Mouse (Mus musculus): ENCODE results near the gene Gosr2. TPM values are rescaled to one million over a fixed set of nuclear protein-coding genes. Genes with fewer than 3 reads are reported as not detected.
A peak's percentile ranks its signal among the peaks of the same experiment; 100 is the strongest.

Gosr2 gene
- polyA plus RNA-seq, 1 experiment from 2014 or later: 89.9 TPM

GRCm38 (mm10) chr11:103709982-103710381, 12.3 kb upstream of the Gosr2 start:
- no peaks in the 10 kb centered on the region for H3K27me3 ChIP-seq (ENCODE audit: control insufficient read depth, insufficient read depth, low read length)
- DNase-seq (ENCODE audit: low spot score) (no peak), ATAC-seq (replicated peaks; ENCODE audit: insufficient number of reproducible peaks, low FRiP score, low TSS enrichment, low read depth) (no peak)
- no peak overlapping the region for H3K27ac ChIP-seq (replicated peaks; ENCODE audit: low read depth, low read length)
- WGBS: 87% methylated on average over 1 of the region's 1 CpGs
- H3K4me2 ChIP-seq (ENCODE audit: low read depth, low read length): no peak overlapping the region
- no peak overlapping the region for H3K9ac ChIP-seq (replicated peaks; ENCODE audit: low read length)
- no peaks in the 10 kb centered on the region for H3K9me3 ChIP-seq (replicated peaks; ENCODE audit: control insufficient read depth, low read length)
- no peak overlapping the region for H3K4me3 ChIP-seq (ENCODE audit: low read depth, low read length)
- no peaks in the 10 kb centered on the region for H3K36me3 ChIP-seq (replicated peaks; ENCODE audit: control insufficient read depth, insufficient read depth, low read depth, low read length)
- H3K4me1 ChIP-seq (ENCODE audit: control insufficient read depth, insufficient read depth, low read length): no peaks in the 10 kb centered on the region

- H3K9me3 ChIP-seq (replicated peaks; ENCODE audit: control insufficient read depth, low read length): no peaks in the 10 kb centered on the region
- ATAC-seq (replicated peaks; ENCODE audit: insufficient number of reproducible peaks, low FRiP score, low TSS enrichment, low read depth) (no peak), DNase-seq (ENCODE audit: low spot score) (no peak)
- no peaks in the 10 kb centered on the region for H3K4me1 ChIP-seq (ENCODE audit: control insufficient read depth, insufficient read depth, low read length)
- H3K4me2 ChIP-seq (ENCODE audit: low read depth, low read length): no peak overlapping the region
- no peak overlapping the region for H3K9ac ChIP-seq (replicated peaks; ENCODE audit: low read length)
- H3K27ac ChIP-seq (replicated peaks; ENCODE audit: low read depth, low read length): no peak overlapping the region
- 55% methylated on average over 8 of the region's 8 CpGs for WGBS
- H3K27me3 ChIP-seq (ENCODE audit: control insufficient read depth, insufficient read depth, low read length): no peaks in the 10 kb centered on the region
- H3K36me3 ChIP-seq (replicated peaks; ENCODE audit: control insufficient read depth, insufficient read depth, low read depth, low read length): no peaks in the 10 kb centered on the region
- H3K4me3 ChIP-seq (ENCODE audit: low read depth, low read length): no peak overlapping the region
Measured at GRCm38 (mm10) chr11:103707005-103707404, 9.3 kb upstream of the Gosr2 start.

- H3K4me1 ChIP-seq (ENCODE audit: control insufficient read depth, insufficient read depth, low read length): no peaks in the 10 kb centered on the region
- WGBS: 74% methylated on average over 2 of the region's 2 CpGs
- ATAC-seq (replicated peaks; ENCODE audit: insufficient number of reproducible peaks, low FRiP score, low TSS enrichment, low read depth): no peak
- DNase-seq (ENCODE audit: low spot score): no peak
- H3K4me2 ChIP-seq (ENCODE audit: low read depth, low read length): peak overlapping the region; percentile 60
- peak overlapping the region; percentile 79 for H3K4me3 ChIP-seq (ENCODE audit: low read depth, low read length)
- no peak overlapping the region for H3K9ac ChIP-seq (replicated peaks; ENCODE audit: low read length)
- no peak overlapping the region for H3K27ac ChIP-seq (replicated peaks; ENCODE audit: low read depth, low read length)
- no peaks in the 10 kb centered on the region for H3K9me3 ChIP-seq (replicated peaks; ENCODE audit: control insufficient read depth, low read length)
- no peaks in the 10 kb centered on the region for H3K27me3 ChIP-seq (ENCODE audit: control insufficient read depth, insufficient read depth, low read length)
- no peaks in the 10 kb centered on the region for H3K36me3 ChIP-seq (replicated peaks; ENCODE audit: control insufficient read depth, insufficient read depth, low read depth, low read length)
Measured at GRCm38 (mm10) chr11:103698226-103698625, 528 bp upstream of the Gosr2 start.

GRCm38 (mm10) chr11:103696851-103697564, 690 bp downstream of the Gosr2 start:
- H3K4me3 ChIP-seq (ENCODE audit: low read depth, low read length): peak overlapping the region; percentile 79
- H3K9ac ChIP-seq (replicated peaks; ENCODE audit: low read length): peak overlapping the region; percentile 79
- no peaks in the 10 kb centered on the region for H3K4me1 ChIP-seq (ENCODE audit: control insufficient read depth, insufficient read depth, low read length)
- H3K9me3 ChIP-seq (replicated peaks; ENCODE audit: control insufficient read depth, low read length): no peaks in the 10 kb centered on the region
- ATAC-seq (replicated peaks; ENCODE audit: insufficient number of reproducible peaks, low FRiP score, low TSS enrichment, low read depth) (peak; percentile 57; the same call in 1 of the 2 replicates), DNase-seq (ENCODE audit: low spot score) (no peak)
- 3% methylated on average over 18 of the region's 18 CpGs for WGBS
- peak overlapping the region; percentile 85 for H3K27ac ChIP-seq (replicated peaks; ENCODE audit: low read depth, low read length)
- H3K4me2 ChIP-seq (ENCODE audit: low read depth, low read length): peak overlapping the region; percentile 60
- H3K36me3 ChIP-seq (replicated peaks; ENCODE audit: control insufficient read depth, insufficient read depth, low read depth, low read length): no peaks in the 10 kb centered on the region
- H3K27me3 ChIP-seq (ENCODE audit: control insufficient read depth, insufficient read depth, low read length): no peaks in the 10 kb centered on the region

GRCm38 (mm10) chr11:103693241-103693640, 4.5 kb downstream of the Gosr2 start:
- H3K9me3 ChIP-seq (replicated peaks; ENCODE audit: control insufficient read depth, low read length): no peaks in the 10 kb centered on the region
- H3K9ac ChIP-seq (replicated peaks; ENCODE audit: low read length): no peak overlapping the region
- no peak overlapping the region for H3K4me3 ChIP-seq (ENCODE audit: low read depth, low read length)
- H3K27me3 ChIP-seq (ENCODE audit: control insufficient read depth, insufficient read depth, low read length): no peaks in the 10 kb centered on the region
- no peak for ATAC-seq (replicated peaks; ENCODE audit: insufficient number of reproducible peaks, low FRiP score, low TSS enrichment, low read depth)
- H3K36me3 ChIP-seq (replicated peaks; ENCODE audit: control insufficient read depth, insufficient read depth, low read depth, low read length): no peaks in the 10 kb centered on the region
- no peak overlapping the region for H3K27ac ChIP-seq (replicated peaks; ENCODE audit: low read depth, low read length)
- WGBS: 100% methylated on average over 1 of the region's 1 CpGs
- no peaks in the 10 kb centered on the region for H3K4me1 ChIP-seq (ENCODE audit: control insufficient read depth, insufficient read depth, low read length)
- no peak for DNase-seq (ENCODE audit: low spot score)
- H3K4me2 ChIP-seq (ENCODE audit: low read depth, low read length): no peak overlapping the region

GRCm38 (mm10) chr11:103691036-103691435, 6.7 kb downstream of the Gosr2 start:
- Histone ChIP-seq H3K36me3 (replicated peaks; ENCODE audit: control insufficient read depth, insufficient read depth, low read depth, low read length) (peaks cover 2% of the 10 kb centered on the region), H3K27ac (replicated peaks; ENCODE audit: low read depth, low read length) (no peak overlapping the region), H3K4me2 (ENCODE audit: low read depth, low read length) (no peak overlapping the region), H3K27me3 (ENCODE audit: control insufficient read depth, insufficient read depth, low read length) (no peaks in the 10 kb centered on the region), H3K9me3 (replicated peaks; ENCODE audit: control insufficient read depth, low read length) (no peaks in the 10 kb centered on the region), H3K4me3 (ENCODE audit: low read depth, low read length) (no peak overlapping the region), H3K9ac (replicated peaks; ENCODE audit: low read length) (no peak overlapping the region), H3K4me1 (ENCODE audit: control insufficient read depth, insufficient read depth, low read length) (no peaks in the 10 kb centered on the region)
- no peak for DNase-seq (ENCODE audit: low spot score)
- WGBS: 89% methylated on average over 1 of the region's 1 CpGs
- ATAC-seq (replicated peaks; ENCODE audit: insufficient number of reproducible peaks, low FRiP score, low TSS enrichment, low read depth): no peak

DNA sequence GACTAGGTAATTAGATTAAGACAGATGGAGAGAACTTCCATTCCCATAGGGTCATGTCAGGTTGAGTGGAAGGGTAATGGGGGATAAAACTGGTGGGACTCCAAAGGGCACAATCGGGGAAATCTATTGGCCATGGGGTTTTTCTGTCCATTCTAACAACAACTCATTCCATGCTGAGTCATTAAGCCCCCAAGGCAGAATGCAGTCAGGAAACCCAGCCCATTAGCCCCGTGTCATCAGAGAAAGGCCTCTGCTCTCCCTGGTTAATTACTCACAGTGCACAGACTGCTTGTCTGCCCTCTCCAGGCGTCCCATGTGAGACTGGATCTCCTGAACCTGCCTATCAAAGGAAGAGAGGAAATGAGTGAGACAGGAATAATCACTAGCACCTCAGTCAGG, 8.7 kb downstream of the Gosr2 start:
- no peak overlapping the region for H3K4me3 ChIP-seq (ENCODE audit: low read depth, low read length)
- 14% methylated on average over 3 of the region's 3 CpGs for WGBS
- no peak overlapping the region for H3K27ac ChIP-seq (replicated peaks; ENCODE audit: low read depth, low read length)
- no peak overlapping the region for H3K9ac ChIP-seq (replicated peaks; ENCODE audit: low read length)
- no peaks in the 10 kb centered on the region for H3K4me1 ChIP-seq (ENCODE audit: control insufficient read depth, insufficient read depth, low read length)
- H3K9me3 ChIP-seq (replicated peaks; ENCODE audit: control insufficient read depth, low read length): no peaks in the 10 kb centered on the region
- H3K27me3 ChIP-seq (ENCODE audit: control insufficient read depth, insufficient read depth, low read length): no peaks in the 10 kb centered on the region
- H3K4me2 ChIP-seq (ENCODE audit: low read depth, low read length): no peak overlapping the region
- ATAC-seq (replicated peaks; ENCODE audit: insufficient number of reproducible peaks, low FRiP score, low TSS enrichment, low read depth) (no peak), DNase-seq (ENCODE audit: low spot score) (no peak)
- peaks cover 5% of the 10 kb centered on the region for H3K36me3 ChIP-seq (replicated peaks; ENCODE audit: control insufficient read depth, insufficient read depth, low read depth, low read length)

GRCm38 (mm10) chr11:103688271-103688979, 9.3 kb downstream of the Gosr2 start:
- WGBS: 63% methylated on average over 6 of the region's 6 CpGs
- Histone ChIP-seq H3K27me3 (ENCODE audit: control insufficient read depth, insufficient read depth, low read length) (no peaks in the 10 kb centered on the region), H3K27ac (replicated peaks; ENCODE audit: low read depth, low read length) (no peak overlapping the region), H3K4me1 (ENCODE audit: control insufficient read depth, insufficient read depth, low read length) (no peaks in the 10 kb centered on the region), H3K4me2 (ENCODE audit: low read depth, low read length) (no peak overlapping the region), H3K4me3 (ENCODE audit: low read depth, low read length) (no peak overlapping the region), H3K36me3 (replicated peaks; ENCODE audit: control insufficient read depth, insufficient read depth, low read depth, low read length) (peaks cover 5% of the 10 kb centered on the region), H3K9ac (replicated peaks; ENCODE audit: low read length) (no peak overlapping the region), H3K9me3 (replicated peaks; ENCODE audit: control insufficient read depth, low read length) (no peaks in the 10 kb centered on the region)
- no peak for ATAC-seq (replicated peaks; ENCODE audit: insufficient number of reproducible peaks, low FRiP score, low TSS enrichment, low read depth)
- no peak for DNase-seq (ENCODE audit: low spot score)
